Mouse (Mus musculus) testis, adult 2 months (tissue): ENCODE measurements at regions not wholly inside any gene's neighbourhood (a gene's known extent, or its start where the extent isn't known, plus 50 kb on each side); places are given as distances from the start of the nearest gene placed in this dataset.

Experiments used
- CTCF ChIP-seq: fragments of 200-500 bp; IDR thresholded peaks from 2 replicates; pipeline ENCODE4 v1.5.1; 2012; ENCODE audit warnings: low read depth, mild to moderate bottlenecking, inconsistent platforms, low read length, moderate library complexity; ENCODE audit not compliant: control insufficient read depth, insufficient read depth, insufficient replicate concordance
- POLR2A ChIP-seq: fragments of 200-500 bp; IDR thresholded peaks from 2 replicates; pipeline ENCODE4 v1.6.1; 2012; ENCODE audit warnings: low read depth, mild to moderate bottlenecking, inconsistent platforms, low read length, moderate library complexity; ENCODE audit not compliant: control insufficient read depth

- TF ChIP-seq CTCF (peak; percentile 39; the same call in 1 of the 2 replicates), POLR2A (no peak)
Measured at GRCm38 (mm10) chr8:27679164-27679563, 231.7 kb downstream of the Poteg start.
